Mouse (Mus musculus): ENCODE data around the gene Thbs2.

Gene Thbs2

GRCm38 (mm10) chr17:14693048-14693993, 714 bp downstream of the Thbs2 start:
- DNase-seq = no peak

GRCm38 (mm10) chr17:14691901-14692300, 2.1 kb downstream of the Thbs2 start:
- DNase-seq = no peak

GRCm38 (mm10) chr17:14691197-14691596, 2.8 kb downstream of the Thbs2 start:
- DNase-seq = no peak

DNA sequence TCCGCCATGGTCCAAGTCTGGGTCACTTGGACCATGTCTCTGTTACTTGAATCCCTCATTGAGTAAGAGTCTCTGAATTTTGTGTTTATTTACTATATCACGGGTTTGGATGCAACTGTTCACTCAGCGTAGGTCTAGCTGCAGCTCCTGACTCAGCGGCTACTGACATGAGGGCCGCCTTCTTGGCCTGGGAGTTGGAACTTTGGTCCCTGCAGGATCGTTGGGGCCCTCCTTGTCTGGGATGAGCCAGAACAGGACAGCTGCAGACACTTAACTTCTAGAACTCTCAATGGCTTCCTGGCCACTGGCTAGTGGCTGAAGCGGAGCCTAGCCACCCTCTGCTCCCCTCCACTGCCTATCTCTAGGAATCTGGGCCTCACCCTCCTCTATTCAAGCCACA, 11.2 kb downstream of the Thbs2 start:
- DNase-seq = no peak

GRCm38 (mm10) chr17:14681047-14681446, 13.0 kb downstream of the Thbs2 start:
- DNase-seq = no peak

DNA sequence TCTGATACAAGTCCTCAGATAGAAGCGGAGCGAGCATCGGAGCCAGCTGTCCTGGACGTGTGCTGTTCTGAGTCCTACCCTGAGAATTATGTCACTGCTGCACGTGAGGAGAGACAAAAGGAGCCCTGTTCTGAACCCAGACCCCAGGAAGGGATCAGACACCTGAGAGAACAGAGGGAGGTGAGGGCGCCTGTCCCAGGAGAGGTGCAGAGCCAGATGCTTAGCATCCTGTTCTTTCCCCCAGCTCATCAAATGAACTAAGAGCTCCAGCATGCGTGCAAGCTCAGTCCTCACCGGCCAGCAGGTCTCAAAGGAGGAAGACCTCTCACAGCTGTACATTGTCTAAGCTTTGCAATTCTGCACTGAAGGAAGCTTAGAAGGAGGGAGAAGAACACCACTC, 16.8 kb downstream of the Thbs2 start:
- no peak for DNase-seq

GRCm38 (mm10) chr17:14675517-14675916, 18.5 kb downstream of the Thbs2 start:
- DNase-seq = no peak

DNA sequence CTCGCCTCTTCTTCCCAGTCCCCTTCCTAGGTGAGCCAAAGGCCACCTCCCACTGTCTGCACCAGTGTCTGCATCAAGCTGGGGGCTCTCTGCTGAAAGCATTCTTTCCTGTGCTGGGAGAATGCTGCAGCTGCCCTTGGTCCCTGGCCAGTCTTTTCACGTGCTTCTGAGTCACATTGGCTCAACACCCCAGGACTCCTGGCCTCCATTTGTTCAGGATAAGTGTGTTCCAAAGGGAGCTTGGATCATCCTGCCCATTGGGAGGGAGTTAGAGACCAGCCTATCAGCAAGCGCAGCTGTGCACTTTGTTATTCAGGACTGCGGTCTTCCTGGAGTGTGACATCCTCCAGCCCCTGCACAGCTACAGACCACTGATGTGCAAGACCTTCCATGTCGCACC, 21.6 kb downstream of the Thbs2 start:
- DNase-seq = no peak

DNA sequence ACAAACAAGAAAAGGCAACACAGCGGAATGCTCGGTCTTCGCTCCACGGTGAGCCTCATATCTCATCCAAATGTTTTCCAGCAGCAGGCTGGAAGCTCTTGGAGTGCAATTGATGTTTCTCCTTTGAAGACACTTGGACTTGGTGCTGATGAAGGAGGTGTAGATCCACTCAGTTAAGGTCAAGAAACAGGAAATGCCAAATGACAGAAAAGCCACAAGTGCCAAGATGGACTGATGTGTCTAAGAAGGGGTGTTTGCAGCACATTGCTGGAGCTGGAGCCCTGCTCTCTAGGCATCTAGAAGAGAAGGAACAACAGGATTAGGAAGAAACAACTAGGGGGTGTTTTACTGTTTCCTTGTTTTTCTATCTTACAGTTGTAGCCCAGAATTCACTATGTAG, 26.8 kb downstream of the Thbs2 start:
- DNase-seq = no peak

DNA sequence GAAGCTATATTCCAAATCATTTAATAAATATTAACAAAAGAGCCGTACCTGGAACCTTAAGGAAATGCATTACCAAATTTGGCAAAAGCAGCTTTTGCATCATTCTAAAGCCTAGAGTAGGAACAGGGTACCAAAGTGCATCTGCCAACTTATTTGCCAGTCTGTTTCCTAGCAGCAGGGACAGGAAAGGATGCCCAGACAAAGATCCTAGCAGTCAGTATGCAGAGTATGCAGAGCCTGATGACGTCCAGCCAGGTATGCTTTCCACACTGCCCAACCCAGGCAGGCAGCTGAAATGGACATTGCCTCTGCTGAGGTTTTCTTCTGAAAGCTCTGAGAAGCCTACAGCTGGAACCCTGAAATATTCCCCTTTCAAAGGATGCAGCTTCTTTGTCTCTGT, 27.6 kb downstream of the Thbs2 start:
- DNase-seq = no peak

DNA sequence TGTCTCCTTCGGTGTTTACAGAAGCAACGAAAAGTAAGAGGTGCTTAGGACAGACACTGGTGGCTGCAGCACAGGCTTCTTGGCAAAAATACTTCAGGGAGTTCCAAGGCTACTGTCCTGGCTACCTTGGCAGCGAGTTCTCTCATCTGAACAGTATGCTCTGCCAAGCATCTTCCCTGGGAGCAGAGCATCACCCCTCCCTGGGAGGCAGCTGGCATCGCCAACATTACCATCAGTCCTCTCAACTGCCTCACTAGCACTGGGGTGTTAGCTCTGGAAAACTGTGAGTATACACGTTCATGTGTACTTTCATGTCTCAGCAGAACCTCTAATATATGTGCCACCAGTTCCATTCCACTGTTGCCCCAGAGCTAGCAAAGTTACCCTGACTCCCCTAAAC, 30.7 kb downstream of the Thbs2 start:
- DNase-seq = no peak

DNA sequence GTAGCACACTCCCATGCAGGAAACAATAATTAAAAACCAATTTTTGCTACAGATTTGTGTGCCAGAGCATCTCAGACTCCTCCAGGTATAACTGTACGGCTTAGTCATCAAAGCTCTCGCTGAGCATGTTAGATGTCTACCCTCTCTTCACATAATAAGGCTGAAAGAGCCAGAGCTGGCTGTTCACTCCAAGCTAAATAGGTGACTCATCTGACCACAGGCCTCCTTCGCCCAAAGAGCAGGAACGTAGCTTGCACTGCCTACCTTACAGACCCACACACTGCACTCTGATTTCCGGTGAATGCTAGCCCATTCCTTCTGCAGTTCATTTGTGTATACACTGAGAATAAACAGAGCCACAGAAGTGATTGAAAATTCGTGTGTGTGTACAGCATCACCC, 31.6 kb downstream of the Thbs2 start:
- DNase-seq = no peak

- DNase-seq = no peak
Measured at GRCm38 (mm10) chr17:14659746-14660145, 34.3 kb downstream of the Thbs2 start.

DNA sequence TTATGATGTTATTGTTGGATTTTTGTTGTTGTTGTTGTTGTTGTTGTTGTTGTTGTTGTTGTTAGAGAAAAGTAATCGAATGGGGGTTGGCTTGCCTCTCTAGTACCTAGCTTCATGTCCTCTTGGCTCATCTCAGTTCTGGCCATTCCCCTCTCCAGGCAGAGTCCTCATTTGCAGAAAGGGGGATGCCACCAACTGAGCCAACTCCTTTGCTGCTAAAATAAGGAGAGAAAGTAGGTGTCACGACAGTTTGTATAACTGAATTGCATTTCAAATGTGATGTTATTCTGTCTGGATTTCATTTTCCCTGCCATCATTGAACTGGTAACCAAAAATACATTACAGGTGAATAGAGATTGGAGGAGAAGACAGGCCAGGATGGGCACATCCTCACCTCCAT, 35.9 kb downstream of the Thbs2 start:
- DNase-seq = no peak

GRCm38 (mm10) chr17:14657123-14657522, 36.9 kb downstream of the Thbs2 start:
- DNase-seq = no peak

GRCm38 (mm10) chr17:14654981-14655380, 39.1 kb downstream of the Thbs2 start:
- DNase-seq = no peak

- no peak for DNase-seq
Measured at GRCm38 (mm10) chr17:14652013-14652412, 42.0 kb downstream of the Thbs2 start.

- DNase-seq = no peak
Measured at GRCm38 (mm10) chr17:14647996-14648640, 45.9 kb downstream of the Thbs2 start.

DNA sequence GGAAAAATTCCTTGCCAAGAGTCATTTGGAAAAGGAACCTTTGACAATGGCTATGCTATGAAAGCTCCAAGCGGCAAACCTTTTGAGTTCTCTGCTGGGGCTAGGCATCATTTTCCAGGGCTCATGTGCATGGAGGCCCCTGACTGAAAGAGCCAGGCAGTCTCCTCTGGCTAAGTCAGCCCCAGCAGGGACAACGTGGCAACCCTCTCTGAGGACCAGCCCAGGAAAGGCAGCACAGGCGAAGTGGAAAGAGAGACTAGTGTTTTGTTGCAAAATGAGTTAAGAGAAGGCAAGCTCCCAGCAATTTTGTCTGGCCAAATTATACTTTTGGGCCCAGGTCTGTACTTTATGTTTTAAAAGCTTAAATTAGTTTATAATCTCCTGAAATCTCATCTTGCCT, 50.0 kb downstream of the Thbs2 start:
- no peak for DNase-seq

DNA sequence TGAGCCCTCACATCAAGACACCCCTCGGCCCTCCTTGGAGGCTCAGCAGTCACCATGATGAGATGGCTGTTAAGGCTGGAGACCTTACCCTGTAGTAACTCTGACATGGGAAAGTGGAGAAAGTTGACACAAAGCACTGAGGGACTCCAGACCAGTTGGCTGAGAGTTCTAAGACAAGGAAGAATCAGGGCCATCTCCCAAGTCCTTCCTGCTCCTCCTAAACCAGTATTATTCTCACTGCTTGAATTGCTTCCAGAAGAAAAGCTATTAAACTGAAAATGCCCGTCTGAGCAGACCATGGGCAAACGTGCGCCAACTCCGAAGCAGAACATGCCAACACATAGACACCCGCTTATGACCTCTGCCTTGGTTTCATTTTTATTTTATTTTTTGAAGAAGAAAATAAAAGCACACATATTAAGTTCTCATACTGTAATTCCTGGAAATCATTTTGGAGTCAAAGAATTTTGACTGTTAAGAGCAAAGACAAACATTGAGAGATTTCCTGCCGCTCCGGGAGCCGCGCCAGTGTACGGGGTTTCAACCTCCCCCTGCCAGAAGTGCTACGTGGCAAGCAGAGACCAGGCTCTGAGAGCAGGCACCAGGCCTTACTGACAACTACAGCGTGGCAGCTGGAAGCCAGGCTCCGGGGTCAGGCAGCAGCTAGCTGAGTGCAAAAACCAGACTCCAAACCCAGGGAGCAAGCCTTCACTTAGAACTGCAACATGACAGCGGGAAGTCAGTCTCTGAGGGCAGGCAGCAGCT, 53.5 kb downstream of the Thbs2 start:
- no peak for DNase-seq

DNA sequence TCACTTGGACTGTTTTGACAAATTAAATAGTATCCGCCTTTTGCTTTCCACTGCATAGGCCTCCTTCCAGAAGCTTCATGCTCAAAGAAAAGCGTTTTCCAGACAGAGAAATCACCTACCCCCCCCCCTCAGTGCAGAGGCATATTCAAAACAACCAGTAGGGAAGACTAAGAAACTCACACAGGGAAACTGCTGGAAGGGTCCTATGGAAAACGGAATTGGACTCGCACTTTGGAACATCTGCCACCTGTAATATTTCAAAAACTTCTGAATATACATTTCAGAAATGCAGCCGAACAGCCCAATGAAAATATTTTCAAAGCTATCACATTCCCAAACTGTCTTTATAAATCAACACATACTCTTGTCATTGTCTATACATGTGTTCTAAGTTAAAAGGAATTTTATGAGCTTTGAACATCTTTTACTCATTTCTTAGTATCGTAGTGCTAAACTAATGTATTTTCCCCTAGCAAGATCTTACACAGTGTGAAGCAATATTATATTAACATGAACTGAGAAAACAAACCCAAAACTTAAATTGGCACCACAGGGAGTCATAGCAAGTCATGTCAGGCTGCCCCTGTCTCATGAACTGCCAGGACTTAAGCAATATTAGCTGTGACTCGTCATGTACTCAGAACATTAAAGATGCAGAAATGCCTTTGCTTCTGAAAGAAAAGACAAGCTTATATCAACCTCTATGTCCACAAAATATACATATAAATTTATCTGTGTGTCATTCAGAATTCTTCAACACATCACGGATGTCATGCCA, 58.3 kb downstream of the Thbs2 start:
- DNase-seq = no peak

DNA sequence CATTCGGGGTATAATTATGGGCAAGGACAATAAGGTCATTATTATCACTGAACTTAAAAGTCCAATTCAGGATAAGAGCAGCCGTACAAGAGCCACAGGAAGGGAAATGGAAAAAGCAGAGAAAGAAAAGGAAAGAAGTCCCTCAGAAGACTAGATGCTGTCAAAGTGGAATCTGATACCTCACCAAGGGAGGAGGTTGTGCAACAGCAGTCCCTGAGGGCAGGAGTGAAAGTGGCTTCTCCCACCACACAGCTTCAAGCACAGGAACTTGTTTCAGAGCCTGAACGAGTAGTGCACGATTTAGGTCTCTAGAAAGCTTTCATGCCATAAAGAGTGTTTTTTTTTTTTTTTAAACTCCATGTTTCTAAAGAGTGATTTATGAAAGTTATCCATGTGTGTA, 65.1 kb downstream of the Thbs2 start:
- DNase-seq = no peak

GRCm38 (mm10) chr17:14627828-14628338, 66.2 kb downstream of the Thbs2 start:
- DNase-seq = no peak

All from thymus, adult 18-20 months (tissue).